Mouse (Mus musculus) hindbrain, embryonic 10.5 days (tissue): ENCODE measurements around the gene Zdhhc24. TPM values are rescaled to one million over a fixed set of nuclear protein-coding genes. Genes with fewer than 3 reads are reported as not detected.

Experiments used
- DNase-seq: peaks from one replicate; pipeline ENCODE4 v3.0.0-alpha.2; 2017; ENCODE audit warnings: low spot score
- H3K27ac ChIP-seq: fragments of 300-500 bp; sonication (generic); 2 replicates; pipeline ENCODE4 v1.5.1; 2016; ENCODE audit warnings: mild to moderate bottlenecking, moderate library complexity
- H3K27me3 ChIP-seq: fragments of 300-500 bp; sonication (generic); 2 replicates; pipeline ENCODE4 v1.6.1; 2016; ENCODE audit warnings: mild to moderate bottlenecking; ENCODE audit not compliant: poor library complexity, insufficient read depth, severe bottlenecking
- H3K36me3 ChIP-seq: fragments of 300-500 bp; sonication (generic); 2 replicates; pipeline ENCODE4 v1.6.1; 2016; ENCODE audit warnings: mild to moderate bottlenecking, moderate library complexity
- H3K4me1 ChIP-seq: fragments of 300-500 bp; sonication (generic); replicated peaks from 2 replicates; pipeline ENCODE4 v1.6.1; 2016; ENCODE audit warnings: mild to moderate bottlenecking
- H3K4me3 ChIP-seq: fragments of 300-500 bp; sonication (generic); 2 replicates; pipeline ENCODE4 v1.5.1; 2016; ENCODE audit warnings: mild to moderate bottlenecking, moderate library complexity
- H3K9me3 ChIP-seq: fragments of 300-500 bp; sonication (generic); 2 replicates; pipeline ENCODE4 v1.6.1; 2016; ENCODE audit warnings: mild to moderate bottlenecking, moderate library complexity
- WGBS: fragments of 180-500 bp; shearing (Covaris S2); methylation state at CpG from one replicate; pipeline ENCODE4 v1.1.7; 2016; 5-methylcytosine and 5-hydroxymethylcytosine counted together
- polyA plus RNA-seq: library from polyadenylated mRNA; unstranded; fragments of >200 nt; fragmentation: Nextera tagmentation; extraction: Ambion mirVana; gene quantifications from 2 replicates; pipeline ENCODE4 v1.2.1, GENCODE M21; 2016

The Zdhhc24 gene
- polyA plus RNA-seq, result 17.6 and 19.5 TPM in 2 replicates

DNA sequence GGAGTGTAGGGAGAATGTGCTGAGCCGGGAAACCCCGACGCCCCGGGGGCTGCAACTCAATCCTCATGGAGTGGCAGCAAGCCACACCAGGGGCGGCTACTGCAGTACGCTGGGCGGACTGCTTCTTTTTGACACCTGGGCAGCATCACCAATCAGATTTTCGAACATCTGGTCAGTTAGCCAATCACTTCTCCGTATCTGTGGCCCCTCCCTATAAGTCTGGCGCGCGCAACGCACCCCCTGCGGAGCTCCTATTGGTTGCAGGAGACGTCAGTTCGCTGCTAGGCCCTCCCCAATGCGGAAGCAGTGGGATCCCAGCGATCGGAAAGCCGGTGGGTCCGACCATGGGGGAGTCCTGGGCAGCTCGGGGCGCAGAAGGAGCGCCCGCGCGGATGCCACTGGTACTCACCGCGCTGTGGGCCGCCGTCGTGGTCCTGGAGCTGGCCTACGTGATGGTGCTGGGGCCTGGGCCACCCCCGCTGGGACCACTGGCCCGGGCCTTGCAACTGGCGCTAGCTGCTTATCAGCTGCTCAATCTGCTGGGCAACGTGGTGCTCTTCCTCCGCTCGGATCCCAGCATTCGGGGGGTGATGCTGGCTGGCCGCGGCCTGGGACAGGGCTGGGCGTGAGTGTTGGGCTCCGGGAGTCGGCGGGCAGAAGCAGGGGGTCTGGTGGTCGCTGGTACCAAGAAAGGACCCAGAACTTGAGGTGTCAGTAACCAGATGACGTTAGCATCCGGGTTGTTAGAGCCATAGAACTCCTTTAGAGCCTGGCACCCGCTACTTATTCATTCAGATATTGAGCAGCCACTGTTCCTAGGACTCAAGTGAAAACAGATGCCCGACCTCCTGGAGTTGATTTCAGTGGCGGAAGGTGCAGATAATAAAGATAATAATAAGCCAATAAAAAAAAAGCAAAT lies at the start of gene Zdhhc24:
Zdhhc24 (plus strand) TSS at position 264 of the 919 bp plus-strand sequence.
- H3K4me3 ChIP-seq, result peak within 1 kb of the TSS; percentile 95
- WGBS, result 1% methylated on average over 52 of the region's 52 CpGs
- peaks cover 12% of the 10 kb centered on the region for H3K27me3 ChIP-seq
- H3K9me3 ChIP-seq, result no peaks in the 10 kb centered on the region
- DNase-seq, result peak; percentile 98
- peak within 1 kb of the TSS; percentile 88 for H3K27ac ChIP-seq
- peaks cover 38% of the 10 kb centered on the region for H3K4me1 ChIP-seq
- peaks cover 4% of the 10 kb centered on the region; the same call in 1 of the 2 replicates for H3K36me3 ChIP-seq

- Histone ChIP-seq H3K27ac (no peak overlapping the region), H3K9me3 (no peaks in the 10 kb centered on the region), H3K4me3 (no peak overlapping the region), H3K27me3 (no peaks in the 10 kb centered on the region), H3K4me1 (0 out of 2 replicates have a peak, but pooled peaks cover 4% of the 10 kb centered on the region), H3K36me3 (peaks cover 43% of the 10 kb centered on the region)
- DNase-seq, result no peak
- 69% methylated on average over 7 of the region's 7 CpGs for WGBS
Measured at GRCm38 (mm10) chr19:4829156-4829555, 49.3 kb upstream of the Zdhhc24 start.

GRCm38 (mm10) chr19:4833977-4834376 lies 44.5 kb upstream of the Zdhhc24 start:
- Histone ChIP-seq H3K9me3 (no peaks in the 10 kb centered on the region), H3K4me3 (no peak overlapping the region), H3K27ac (no peak overlapping the region), H3K4me1 (peaks cover 15% of the 10 kb centered on the region), H3K27me3 (no peaks in the 10 kb centered on the region), H3K36me3 (peaks cover 23% of the 10 kb centered on the region)
- no peak for DNase-seq
- 88% methylated on average over 8 of the region's 8 CpGs for WGBS

DNA sequence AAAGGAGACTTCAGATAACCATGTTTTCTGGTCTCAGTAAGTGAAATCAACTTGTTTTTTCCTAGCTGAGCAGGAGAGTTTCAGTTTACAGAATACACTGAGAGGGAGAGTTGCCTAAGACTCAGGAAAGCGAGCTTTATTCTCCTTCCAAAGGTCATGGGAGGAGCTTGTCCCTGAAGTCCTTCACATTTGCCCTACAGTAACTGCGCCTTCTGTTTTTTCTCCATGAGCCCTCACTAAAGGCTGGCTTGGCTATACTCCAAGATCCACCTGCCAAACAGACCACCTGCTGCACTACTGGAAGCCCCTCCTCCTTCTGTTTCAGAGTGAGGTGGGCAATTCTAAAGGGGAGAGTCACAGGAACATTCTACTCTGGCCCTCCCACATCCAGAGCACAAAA lies 42.4 kb upstream of the Zdhhc24 start:
- no peak overlapping the region for H3K4me3 ChIP-seq
- H3K9me3 ChIP-seq, result no peaks in the 10 kb centered on the region
- peaks cover 24% of the 10 kb centered on the region for H3K4me1 ChIP-seq
- no peak overlapping the region for H3K27ac ChIP-seq
- 78% methylated on average over 2 of the region's 2 CpGs for WGBS
- no peak for DNase-seq
- peaks cover 17% of the 10 kb centered on the region for H3K27me3 ChIP-seq
- H3K36me3 ChIP-seq, result peaks cover 23% of the 10 kb centered on the region

DNA sequence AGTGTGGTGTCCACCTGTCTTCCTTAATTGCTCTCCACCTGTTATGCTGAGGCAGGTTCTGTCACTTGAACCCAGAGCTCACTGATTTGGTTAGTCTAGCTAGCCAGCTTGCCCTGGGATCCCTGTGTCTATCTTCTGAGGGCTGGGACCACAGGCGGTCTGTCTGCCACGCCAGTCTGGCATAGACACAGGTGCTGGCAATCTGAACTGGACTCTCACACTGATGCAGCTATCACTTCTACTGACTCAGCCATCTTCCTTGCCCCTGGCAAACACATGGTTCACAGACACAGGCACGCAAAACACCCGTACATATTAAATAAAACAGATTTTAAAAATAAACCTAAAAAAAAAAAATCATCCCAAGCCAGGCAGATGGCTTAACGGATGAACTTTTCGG lies 41.4 kb upstream of the Zdhhc24 start:
- peaks cover 24% of the 10 kb centered on the region for H3K4me1 ChIP-seq
- H3K36me3 ChIP-seq, result peaks cover 19% of the 10 kb centered on the region
- H3K4me3 ChIP-seq, result no peak overlapping the region
- no peak for DNase-seq
- H3K9me3 ChIP-seq, result no peaks in the 10 kb centered on the region
- peaks cover 27% of the 10 kb centered on the region for H3K27me3 ChIP-seq
- WGBS, result 95% methylated on average over 6 of the region's 6 CpGs
- no peak overlapping the region for H3K27ac ChIP-seq

DNA sequence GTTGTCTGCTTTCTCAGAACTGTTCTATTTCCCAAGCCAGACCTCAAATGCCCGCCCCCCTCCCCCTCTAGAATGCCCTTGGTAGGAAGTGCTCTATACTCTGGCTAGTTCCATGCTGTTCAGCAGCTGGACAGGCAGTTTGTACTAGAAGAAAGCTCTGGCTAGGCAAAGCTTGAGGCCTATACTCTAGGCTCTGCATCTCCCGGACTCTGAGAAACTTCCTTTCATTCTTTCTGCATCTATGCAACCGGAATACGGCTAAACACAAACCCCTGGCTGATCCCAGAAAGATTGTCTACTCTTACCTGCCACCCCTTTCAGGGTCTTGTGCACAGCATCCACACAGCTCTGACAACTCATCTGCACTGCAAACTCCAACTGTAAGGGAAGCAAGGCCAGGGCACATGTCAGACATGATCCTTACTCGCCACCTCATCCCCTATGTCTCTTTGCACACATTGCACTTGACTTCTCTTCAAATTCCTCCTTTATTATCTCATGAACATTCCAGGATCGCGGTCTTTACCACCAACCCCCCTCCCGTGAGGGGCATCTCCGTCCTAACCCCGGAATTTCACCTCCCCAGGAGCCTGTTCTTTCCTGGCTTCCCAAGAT lies 39.8 kb upstream of the Zdhhc24 start:
- H3K9me3 ChIP-seq, result no peaks in the 10 kb centered on the region
- peak overlapping the region; percentile 82 for H3K27ac ChIP-seq
- H3K27me3 ChIP-seq, result peaks cover 32% of the 10 kb centered on the region
- peak overlapping the region; percentile 62 for H3K4me3 ChIP-seq
- no peak for DNase-seq
- peaks cover 20% of the 10 kb centered on the region for H3K4me1 ChIP-seq
- WGBS, result 33% methylated on average over 10 of the region's 10 CpGs
- peaks cover 7% of the 10 kb centered on the region; the same call in 1 of the 2 replicates for H3K36me3 ChIP-seq

GRCm38 (mm10) chr19:4839149-4839548 lies 39.3 kb upstream of the Zdhhc24 start, which contains the start of the genes Ccs and Ccdc87:
Gene Ccs (minus strand): TSS chr19:4839332.
Gene Ccdc87 (plus strand): TSS chr19:4839366.
- peaks cover 32% of the 10 kb centered on the region for H3K27me3 ChIP-seq
- WGBS, result 0% methylated on average over 25 of the region's 25 CpGs
- peak within 1 kb of the TSS; percentile 82 for H3K27ac ChIP-seq
- peaks cover 4% of the 10 kb centered on the region; the same call in 1 of the 2 replicates for H3K36me3 ChIP-seq
- peak; percentile 94 for DNase-seq
- H3K4me1 ChIP-seq, result peaks cover 20% of the 10 kb centered on the region
- peak within 1 kb of the TSS; percentile 62 for H3K4me3 ChIP-seq
- no peaks in the 10 kb centered on the region for H3K9me3 ChIP-seq

- 86% methylated on average over 9 of the region's 9 CpGs for WGBS
Measured at GRCm38 (mm10) chr19:4840848-4841247, 37.6 kb upstream of the Zdhhc24 start.

DNA sequence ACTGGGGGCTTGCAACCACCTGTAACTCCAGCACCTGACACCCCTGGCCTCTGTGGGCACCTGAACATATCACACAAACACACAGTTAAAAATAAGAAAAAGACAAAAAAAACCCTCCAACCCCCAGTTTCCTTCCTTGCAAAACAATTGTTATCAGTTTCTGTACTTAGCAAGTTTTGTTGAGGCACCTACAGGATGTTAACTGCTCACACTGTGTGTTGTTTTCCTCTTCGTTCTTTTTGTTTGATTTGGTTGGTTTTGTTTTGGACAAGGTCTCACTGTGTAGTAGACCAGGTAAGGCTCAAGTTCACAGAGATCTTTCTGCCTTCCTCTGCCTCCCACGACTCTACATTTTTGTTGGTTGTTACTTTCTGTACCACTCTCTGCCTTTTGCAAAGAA lies 35.9 kb upstream of the Zdhhc24 start:
- WGBS, result 82% methylated on average over 2 of the region's 2 CpGs
- Histone ChIP-seq H3K4me3 (no peak overlapping the region), H3K36me3 (no peaks in the 10 kb centered on the region), H3K9me3 (no peaks in the 10 kb centered on the region), H3K27ac (no peak overlapping the region), H3K4me1 (peaks cover 20% of the 10 kb centered on the region), H3K27me3 (peaks cover 32% of the 10 kb centered on the region)
- DNase-seq, result no peak

More at GRCm38 (mm10) chr19:4840848-4841247, 37.6 kb upstream of the Zdhhc24 start:
- Histone ChIP-seq H3K9me3 (no peaks in the 10 kb centered on the region), H3K4me3 (no peak overlapping the region), H3K4me1 (peaks cover 20% of the 10 kb centered on the region), H3K27me3 (peaks cover 32% of the 10 kb centered on the region), H3K36me3 (peaks cover 3% of the 10 kb centered on the region; the same call in 1 of the 2 replicates), H3K27ac (no peak overlapping the region)
- DNase-seq, result no peak

DNA sequence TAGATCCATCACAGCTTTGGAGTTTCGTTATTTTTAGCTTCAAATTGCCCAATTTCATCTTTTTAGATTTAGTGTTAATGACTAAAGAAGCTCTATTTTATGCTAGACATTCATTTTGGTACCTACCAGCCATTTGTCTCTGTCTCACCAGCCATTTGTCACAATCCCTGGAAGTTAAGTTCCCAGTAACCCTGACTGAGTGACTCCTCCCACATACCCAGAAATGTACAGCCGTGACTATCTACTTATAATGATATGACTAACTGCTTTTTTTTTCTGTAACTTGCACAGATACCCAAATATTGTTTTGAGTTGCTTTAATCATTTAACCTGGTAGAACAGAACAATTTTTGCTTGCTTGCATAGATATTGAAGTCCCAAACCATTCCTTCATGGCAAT lies 32.6 kb upstream of the Zdhhc24 start:
- WGBS, result 77% methylated on average over 2 of the region's 2 CpGs
- H3K27ac ChIP-seq, result no peak overlapping the region

GRCm38 (mm10) chr19:4847490-4847889 lies 31.0 kb upstream of the Zdhhc24 start:
- Histone ChIP-seq H3K9me3 (no peaks in the 10 kb centered on the region), H3K4me1 (0 out of 2 replicates have a peak, but pooled peaks cover 3% of the 10 kb centered on the region), H3K27me3 (peaks cover under 1% of the 10 kb centered on the region; the same call in 1 of the 2 replicates), H3K4me3 (no peak overlapping the region), H3K27ac (no peak overlapping the region), H3K36me3 (no peaks in the 10 kb centered on the region)
- WGBS, result 40% methylated on average over 7 of the region's 7 CpGs
- DNase-seq, result no peak

More for the DNA sequence above, 32.6 kb upstream of the Zdhhc24 start:
- H3K4me3 ChIP-seq, result no peak overlapping the region
- no peaks in the 10 kb centered on the region for H3K9me3 ChIP-seq
- DNase-seq, result no peak
- H3K27me3 ChIP-seq, result peaks cover 17% of the 10 kb centered on the region
- no peaks in the 10 kb centered on the region for H3K36me3 ChIP-seq
- H3K4me1 ChIP-seq, result 0 out of 2 replicates have a peak, but pooled peaks cover 3% of the 10 kb centered on the region

GRCm38 (mm10) chr19:4849800-4850199 lies 28.7 kb upstream of the Zdhhc24 start:
- H3K4me1 ChIP-seq, result peaks cover 9% of the 10 kb centered on the region
- no peaks in the 10 kb centered on the region for H3K36me3 ChIP-seq
- H3K4me3 ChIP-seq, result no peak overlapping the region
- H3K27ac ChIP-seq, result no peak overlapping the region
- WGBS, result 53% methylated on average over 4 of the region's 4 CpGs
- H3K27me3 ChIP-seq, result no peaks in the 10 kb centered on the region; the same call in 1 of the 2 replicates
- no peak for DNase-seq
- H3K9me3 ChIP-seq, result no peaks in the 10 kb centered on the region
